Mouse (Mus musculus): Measurements from ENCODE around the gene Tuba4a.
A peak's percentile ranks its signal among the peaks of the same experiment; 100 is the strongest.
"Not testable (repeated sequence)": the region's sequence is repeated elsewhere in the genome, so short reads cannot be mapped to it uniquely, and the experiment has no call there.

Gene Tuba4a

GRCm38 (mm10) chr1:75234606-75235005 is 14.9 kb upstream of the Tuba4a start:
- DNase-seq: peak; percentile 77

GRCm38 (mm10) chr1:75232489-75232888 is 12.8 kb upstream of the Tuba4a start:
- DNase-seq: not testable (repeated sequence)

GRCm38 (mm10) chr1:75231664-75232152 is 12.0 kb upstream of the Tuba4a start, which contains the start of gene A630095N17Rik:
Gene A630095N17Rik (minus strand): TSS chr1:75232102.
- DNase-seq: no peak

GRCm38 (mm10) chr1:75231224-75231623 is 11.6 kb upstream of the Tuba4a start:
- DNase-seq: no peak

- DNase-seq: no peak
Measured at GRCm38 (mm10) chr1:75230335-75230994, 10.8 kb upstream of the Tuba4a start.

- no peak for DNase-seq
Measured at GRCm38 (mm10) chr1:75229158-75229557, 9.5 kb upstream of the Tuba4a start.

GRCm38 (mm10) chr1:75227653-75228052 is 8.0 kb upstream of the Tuba4a start:
- no peak for DNase-seq

GRCm38 (mm10) chr1:75226138-75226537 is 6.5 kb upstream of the Tuba4a start:
- no peak for DNase-seq

- DNase-seq: no peak
Measured at GRCm38 (mm10) chr1:75225473-75225872, 5.8 kb upstream of the Tuba4a start.

- DNase-seq: peak; percentile 51
Measured at GRCm38 (mm10) chr1:75223532-75223931, 3.9 kb upstream of the Tuba4a start.

GRCm38 (mm10) chr1:75222926-75223325 is 3.3 kb upstream of the Tuba4a start:
- DNase-seq: peak; percentile 60

- DNase-seq: no peak
Measured at GRCm38 (mm10) chr1:75221538-75221937, 1.9 kb upstream of the Tuba4a start.

- peak; percentile 98 for DNase-seq
Measured at GRCm38 (mm10) chr1:75219078-75219477, 587 bp downstream of the Tuba4a start.

- peak; percentile 73 for DNase-seq
Measured at GRCm38 (mm10) chr1:75218227-75219001, 1.3 kb downstream of the Tuba4a start.

- no peak for DNase-seq
Measured at GRCm38 (mm10) chr1:75217893-75218226, 1.8 kb downstream of the Tuba4a start.

- DNase-seq: peak; percentile 28
Measured at GRCm38 (mm10) chr1:75216797-75217585, 2.7 kb downstream of the Tuba4a start.

- no peak for DNase-seq
Measured at GRCm38 (mm10) chr1:75215785-75216184, 3.9 kb downstream of the Tuba4a start.

- DNase-seq: no peak
Measured at GRCm38 (mm10) chr1:75214886-75215285, 4.8 kb downstream of the Tuba4a start.

GRCm38 (mm10) chr1:75214442-75214841 is 5.2 kb downstream of the Tuba4a start:
- DNase-seq: no peak

- peak; percentile 27 for DNase-seq
Measured at GRCm38 (mm10) chr1:75213096-75213495, 6.6 kb downstream of the Tuba4a start.

GRCm38 (mm10) chr1:75212542-75212941 is 7.1 kb downstream of the Tuba4a start:
- no peak for DNase-seq

- DNase-seq: no peak
Measured at GRCm38 (mm10) chr1:75211141-75211708, 8.4 kb downstream of the Tuba4a start.
